Mouse (Mus musculus) liver, adult 2 months (tissue): ENCODE data around the gene Pdzd3. TPM values are rescaled to one million over a fixed set of nuclear protein-coding genes. Genes with fewer than 3 reads are reported as not detected.
A peak's percentile ranks its signal among the peaks of the same experiment; 100 is the strongest.

ENCODE experiments used
- DNase-seq: peaks from one replicate; pipeline ENCODE4 v3.0.0-alpha.2; 2011; ENCODE audit warnings: low read depth, low spot score; ENCODE audit errors: extremely low read depth
- H3K27ac ChIP-seq: fragments of 200-500 bp; replicated peaks from 2 replicates; pipeline ENCODE4 v1.5.1; 2012; ENCODE audit warnings: low read depth, mild to moderate bottlenecking, control low read depth, inconsistent platforms, low read length; ENCODE audit not compliant: insufficient read depth
- H3K27me3 ChIP-seq: fragments of 200-500 bp; 2 replicates; pipeline ENCODE4 v1.6.1; 2012; ENCODE audit warnings: mild to moderate bottlenecking, moderate library complexity, low read length, inconsistent platforms; ENCODE audit not compliant: control insufficient read depth, insufficient read depth
- H3K36me3 ChIP-seq: fragments of 200-500 bp; 2 replicates; pipeline ENCODE4 v1.6.1; 2012; ENCODE audit warnings: low read length, inconsistent platforms; ENCODE audit not compliant: control insufficient read depth, insufficient read depth
- H3K4me1 ChIP-seq: fragments of 200-500 bp; 2 replicates; pipeline ENCODE4 v1.6.1; 2011; ENCODE audit warnings: low read length; ENCODE audit not compliant: control insufficient read depth, insufficient read depth
- H3K4me3 ChIP-seq: fragments of 200-500 bp; 2 replicates; pipeline ENCODE4 v1.5.1; 2011; ENCODE audit warnings: low read depth, mild to moderate bottlenecking, control low read depth, low read length, moderate library complexity; ENCODE audit not compliant: insufficient read depth
- H3K79me2 ChIP-seq: fragments of 200-500 bp; 2 replicates; pipeline ENCODE4 v1.6.1; 2012; ENCODE audit warnings: inconsistent platforms, mild to moderate bottlenecking, low read length, moderate library complexity; ENCODE audit not compliant: control insufficient read depth, insufficient read depth
- H3K9ac ChIP-seq: fragments of 200-500 bp; 2 replicates; pipeline ENCODE4 v1.6.1; 2012; ENCODE audit warnings: low read depth, mild to moderate bottlenecking, control low read depth, inconsistent platforms, low read length
- CTCF ChIP-seq: fragments of 200-500 bp; IDR thresholded peaks from 2 replicates; pipeline ENCODE4 v1.5.1; 2011; ENCODE audit warnings: low read depth, low read length, control low read depth
- POLR2A ChIP-seq: fragments of 200-500 bp; IDR thresholded peaks from 2 replicates; pipeline ENCODE4 v1.6.1; 2011; ENCODE audit warnings: low read length, control low read depth; ENCODE audit not compliant: insufficient read depth; ENCODE audit errors: extremely low read depth
- WGBS: fragments of 180-500 bp; shearing (Covaris S2); methylation state at CpG from one replicate; pipeline ENCODE4 v1.1.7; 2018; 5-methylcytosine and 5-hydroxymethylcytosine counted together
- polyA plus RNA-seq: library from polyadenylated mRNA; depleted of rRNA; stranded (reverse); fragments of >200 nt; gene quantifications from 2 replicates; pipeline ENCODE4 v1.2.3, GENCODE M21; 2012
- total RNA-seq: library from RNA; depleted of rRNA; stranded (reverse); fragments of >200 nt; gene quantifications from 2 replicates; pipeline ENCODE4 v1.2.3, GENCODE M21; 2014

Gene Pdzd3
- total and polyA plus RNA-seq, 2 experiments = not detected

DNA sequence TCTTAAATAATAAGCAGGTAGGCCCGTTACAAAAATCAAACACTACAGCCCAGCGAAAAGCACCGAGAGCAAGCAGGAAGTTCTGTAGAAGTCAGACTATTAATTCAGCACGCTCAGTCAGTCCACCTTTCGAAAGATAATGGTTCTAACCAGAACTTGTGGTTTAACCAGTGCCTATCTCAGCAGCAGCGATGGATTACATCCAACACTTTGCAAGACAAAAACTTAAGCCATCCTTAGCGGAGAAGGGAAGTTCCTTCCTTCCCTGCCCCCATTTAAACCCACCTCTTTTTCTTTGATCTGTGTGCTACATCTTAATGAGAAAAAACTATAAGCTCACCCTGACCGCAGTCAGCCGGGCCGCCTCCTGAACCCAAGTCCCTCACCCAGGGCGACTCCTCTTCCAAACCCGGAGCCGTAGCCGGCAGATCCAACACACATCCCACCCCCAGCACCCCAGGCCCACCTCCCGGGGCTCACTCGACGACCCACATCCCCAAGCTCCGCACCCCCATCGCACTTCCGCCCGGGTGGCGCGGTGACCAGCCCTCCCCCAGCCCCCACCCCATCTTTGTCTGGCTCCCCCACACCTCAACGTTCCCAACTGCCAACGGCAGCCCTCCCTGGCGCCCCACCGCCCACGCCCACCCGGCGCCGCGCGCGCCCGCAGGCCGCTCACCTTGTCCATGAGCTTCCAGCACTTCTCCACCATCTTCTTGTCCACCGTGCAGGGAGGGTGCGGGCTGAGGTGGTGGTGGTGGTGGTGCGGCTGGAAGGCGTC, 18.1 kb downstream of the Pdzd3 start:
- Histone ChIP-seq H3K27ac (peak overlapping the region; percentile 29), H3K79me2 (peaks cover 29% of the 10 kb centered on the region), H3K4me3 (peak overlapping the region; percentile 96), H3K4me1 (no peaks in the 10 kb centered on the region; the same call in 1 of the 2 replicates), H3K9ac (peak overlapping the region; percentile 95), H3K36me3 (no peaks in the 10 kb centered on the region), H3K27me3 (no peaks in the 10 kb centered on the region)
- peak; percentile 48 for DNase-seq
- no peak for TF ChIP-seq POLR2A
- no peak for TF ChIP-seq CTCF
- WGBS = 1% methylated on average over 40 of the region's 40 CpGs

- Histone ChIP-seq H3K4me3 (no peak overlapping the region), H3K36me3 (no peaks in the 10 kb centered on the region), H3K4me1 (no peaks in the 10 kb centered on the region; the same call in none of the 2 replicates), H3K79me2 (peaks cover 37% of the 10 kb centered on the region), H3K27ac (0 out of 2 replicates have a peak overlapping the region, but pooled peaks have one; percentile 12), H3K27me3 (no peaks in the 10 kb centered on the region), H3K9ac (no peak overlapping the region)
- no peak for TF ChIP-seq POLR2A
- TF ChIP-seq CTCF = no peak
- DNase-seq = no peak
Observed at GRCm38 (mm10) chr9:44231609-44232008, 19.7 kb downstream of the Pdzd3 start.

DNA sequence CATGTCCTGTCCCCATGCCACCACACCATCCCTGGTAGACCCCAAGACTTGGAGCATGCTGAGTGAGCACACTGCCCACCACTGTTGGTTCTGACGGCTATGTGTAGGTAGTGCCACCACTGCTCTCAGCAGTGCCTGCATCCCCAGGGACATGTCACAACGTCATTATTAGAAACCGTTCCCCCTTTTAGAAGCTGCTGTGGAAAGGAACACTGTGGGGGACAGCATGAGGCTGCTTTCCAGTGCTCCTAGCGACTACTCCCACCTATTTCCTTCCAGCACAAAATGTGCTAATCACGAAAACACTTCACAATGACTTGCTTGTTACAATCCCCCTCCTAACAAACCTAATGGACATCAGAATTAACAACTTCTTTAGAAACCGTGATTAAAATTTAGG, 25.3 kb downstream of the Pdzd3 start:
- H3K27ac ChIP-seq = no peak overlapping the region
- H3K79me2 ChIP-seq = peaks cover 33% of the 10 kb centered on the region
- TF ChIP-seq POLR2A = no peak
- TF ChIP-seq CTCF = no peak
- no peaks in the 10 kb centered on the region for H3K27me3 ChIP-seq
- no peaks in the 10 kb centered on the region for H3K36me3 ChIP-seq
- H3K4me3 ChIP-seq = no peak overlapping the region
- H3K9ac ChIP-seq = no peak overlapping the region
- DNase-seq = no peak
- peaks cover 8% of the 10 kb centered on the region; the same call in 1 of the 2 replicates for H3K4me1 ChIP-seq
- WGBS = 56% methylated on average over 6 of the region's 6 CpGs

GRCm38 (mm10) chr9:44213538-44213937, 37.7 kb downstream of the Pdzd3 start:
- DNase-seq = no peak
- TF ChIP-seq CTCF (no peak), POLR2A (no peak)
- Histone ChIP-seq H3K27me3 (no peaks in the 10 kb centered on the region), H3K4me3 (no peak overlapping the region), H3K9ac (no peak overlapping the region), H3K27ac (no peak overlapping the region), H3K4me1 (no peaks in the 10 kb centered on the region), H3K79me2 (peaks cover 7% of the 10 kb centered on the region; the same call in 1 of the 2 replicates), H3K36me3 (no peaks in the 10 kb centered on the region)
- 89% methylated on average over 14 of the region's 14 CpGs for WGBS

DNA sequence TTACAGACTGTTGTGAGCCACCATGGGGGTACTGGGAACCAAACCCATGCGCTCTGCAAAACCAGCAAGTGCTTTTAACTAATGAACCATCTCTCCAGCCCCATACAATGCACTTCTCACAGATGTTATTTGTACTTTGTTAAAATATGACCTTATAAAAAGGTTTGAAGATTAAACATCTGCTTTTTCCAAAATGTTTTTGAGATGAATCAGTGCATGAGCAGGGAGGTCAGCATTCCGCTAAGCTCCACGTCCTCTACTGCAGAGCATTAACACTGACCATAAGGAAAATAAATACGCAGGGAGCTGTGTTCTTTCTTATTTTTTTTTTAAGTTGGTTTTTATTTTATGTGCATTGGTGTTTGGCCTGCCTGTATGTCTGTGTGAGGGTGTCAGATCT, 38.9 kb downstream of the Pdzd3 start:
- 95% methylated on average over 4 of the region's 4 CpGs for WGBS
- Histone ChIP-seq H3K9ac (no peak overlapping the region), H3K27me3 (no peaks in the 10 kb centered on the region), H3K4me1 (no peaks in the 10 kb centered on the region), H3K27ac (no peak overlapping the region), H3K36me3 (no peaks in the 10 kb centered on the region), H3K79me2 (peaks cover 7% of the 10 kb centered on the region; the same call in 1 of the 2 replicates), H3K4me3 (no peak overlapping the region)
- TF ChIP-seq POLR2A (no peak), CTCF (no peak)
- no peak for DNase-seq

DNA sequence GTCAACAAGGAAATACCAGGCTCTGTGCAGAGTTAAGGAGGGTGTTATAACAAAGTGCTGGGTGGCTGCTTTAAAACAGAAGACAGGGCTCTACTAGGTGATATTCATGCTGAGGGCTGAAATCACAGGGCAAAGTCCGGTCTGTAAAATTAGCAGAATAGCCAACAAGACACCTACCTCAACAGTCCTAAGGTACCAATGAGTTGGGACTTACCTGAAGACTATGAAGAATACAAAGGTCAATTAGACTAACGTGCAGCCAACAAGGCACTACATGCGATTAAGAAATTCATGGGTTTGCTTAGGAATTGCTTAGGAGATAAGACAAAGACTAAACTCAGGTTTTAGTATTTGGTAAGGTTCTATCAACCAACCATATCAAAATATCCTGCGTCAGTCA, 41.9 kb downstream of the Pdzd3 start:
- TF ChIP-seq POLR2A (no peak), CTCF (no peak)
- Histone ChIP-seq H3K79me2 (peaks cover 16% of the 10 kb centered on the region; the same call in 1 of the 2 replicates), H3K4me1 (no peaks in the 10 kb centered on the region), H3K9ac (no peak overlapping the region), H3K27me3 (no peaks in the 10 kb centered on the region), H3K36me3 (no peaks in the 10 kb centered on the region), H3K27ac (no peak overlapping the region), H3K4me3 (no peak overlapping the region)
- WGBS = 81% methylated on average over 4 of the region's 4 CpGs
- no peak for DNase-seq
